Mouse (Mus musculus): Measurements from ENCODE around the gene Slc25a28. TPM values are rescaled to one million over a fixed set of nuclear protein-coding genes. Genes with fewer than 3 reads are reported as not detected.

Gene Slc25a28
- polyA plus RNA-seq, 1 experiment from 2014 or later: 14.4 TPM

Small RNA genes lying within 50 kb of the gene (microRNA-seq; reads per million reads assigned to microRNA genes)
- not detected for gene Gm22646

Other genes with a start within 250 kb of the Slc25a28 start
- 0.61 and 0.65 TPM in 2 replicates for gene Cnnm1, start 234.4 kb downstream of the Slc25a28 start, polyA plus RNA-seq (2015; fragmentation: Nextera tagmentation; extraction: Ambion mirVana)
- 62.4 and 65.2 TPM in 2 replicates for gene Got1, start 150.3 kb downstream of the Slc25a28 start, polyA plus RNA-seq (2015; fragmentation: Nextera tagmentation; extraction: Ambion mirVana)
- gene Nkx2-3, start 62.6 kb downstream of the Slc25a28 start, polyA plus RNA-seq (2015; fragmentation: Nextera tagmentation; extraction: Ambion mirVana): 4.8 and 5.2 TPM in 2 replicates
- gene Entpd7, start 14.8 kb upstream of the Slc25a28 start, polyA plus RNA-seq (2015; fragmentation: Nextera tagmentation; extraction: Ambion mirVana): 7.4 and 8.3 TPM in 2 replicates
- 9.6 and 10.4 TPM in 2 replicates for gene Cutc, start 78.1 kb upstream of the Slc25a28 start, polyA plus RNA-seq (2015; fragmentation: Nextera tagmentation; extraction: Ambion mirVana)
- gene Cox15, start 78.1 kb upstream of the Slc25a28 start, polyA plus RNA-seq (2015; fragmentation: Nextera tagmentation; extraction: Ambion mirVana): 13.1 and 13.5 TPM in 2 replicates
- gene Abcc2, start 107.3 kb upstream of the Slc25a28 start, polyA plus RNA-seq (2015; fragmentation: Nextera tagmentation; extraction: Ambion mirVana): not detected in 2 replicates